Mouse (Mus musculus): ENCODE results near the gene Rhox7b. TPM values are rescaled to one million over a fixed set of nuclear protein-coding genes. Genes with fewer than 3 reads are reported as not detected.

Rhox7b gene
- polyA plus RNA-seq (2012; rRNA removed; ENCODE audit: low replicate concordance) = not detected in 2 replicates

GRCm38 (mm10) chrX:37897132-37897531 is at the start of gene Rhox7b:
Gene Rhox7b, minus strand, starts transcription at chrX:37897232.

GRCm38 (mm10) chrX:37901670-37902069 is 4.6 kb upstream of the Rhox7b start, which contains the start of gene Rhox9:
Gene Rhox9, minus strand, starts transcription at chrX:37901770.

GRCm38 (mm10) chrX:37878844-37879243 is 18.2 kb downstream of the Rhox7b start, which contains the start of gene Rhox8:
Gene Rhox8, minus strand, starts transcription at chrX:37878944.

Other genes starting within 250 kb of the Rhox7b start
- gene Rhox4g, start 245.9 kb downstream of the Rhox7b start, polyA plus RNA-seq (2012; rRNA removed; ENCODE audit: low replicate concordance) = not detected in 2 replicates
- gene Rhox3h, start 228.5 kb downstream of the Rhox7b start, polyA plus RNA-seq (2012; rRNA removed; ENCODE audit: low replicate concordance) = not detected in 2 replicates
- gene Rhox2h, start 224.0 kb downstream of the Rhox7b start, polyA plus RNA-seq (2012; rRNA removed; ENCODE audit: low replicate concordance) = not detected in 2 replicates
- not detected in 2 replicates for gene Rhox5, start 92.4 kb downstream of the Rhox7b start, polyA plus RNA-seq (2012; rRNA removed; ENCODE audit: low replicate concordance)
- gene Rhox6, start 70.3 kb downstream of the Rhox7b start, polyA plus RNA-seq (2012; rRNA removed; ENCODE audit: low replicate concordance) = not detected in 2 replicates
- gene Rhox7a, start 65.5 kb downstream of the Rhox7b start, polyA plus RNA-seq (2012; rRNA removed; ENCODE audit: low replicate concordance) = not detected in 2 replicates
- not detected in 2 replicates for gene Rhox8, start 18.3 kb downstream of the Rhox7b start, polyA plus RNA-seq (2012; rRNA removed; ENCODE audit: low replicate concordance)
- gene Rhox9, start 4.5 kb upstream of the Rhox7b start, polyA plus RNA-seq (2012; rRNA removed; ENCODE audit: low replicate concordance) = not detected in 2 replicates
- not detected in 2 replicates for gene Btg1-ps1, start 121.6 kb upstream of the Rhox7b start, polyA plus RNA-seq (2012; rRNA removed; ENCODE audit: low replicate concordance)
- gene Btg1-ps2, start 145.9 kb upstream of the Rhox7b start, polyA plus RNA-seq (2012; rRNA removed; ENCODE audit: low replicate concordance) = not detected in 2 replicates
- not detected in 2 replicates for gene Rhox10, start 169.2 kb upstream of the Rhox7b start, polyA plus RNA-seq (2012; rRNA removed; ENCODE audit: low replicate concordance)
- gene Rhox11, start 187.9 kb upstream of the Rhox7b start, polyA plus RNA-seq (2012; rRNA removed; ENCODE audit: low replicate concordance) = not detected in 2 replicates
- not detected in 2 replicates for gene Rhox12, start 213.7 kb upstream of the Rhox7b start, polyA plus RNA-seq (2012; rRNA removed; ENCODE audit: low replicate concordance)
- not detected in 2 replicates for gene Rhox13, start 224.0 kb upstream of the Rhox7b start, polyA plus RNA-seq (2012; rRNA removed; ENCODE audit: low replicate concordance)